Mouse (Mus musculus) brain, embryonic 14.5 days (tissue): ENCODE measurements at regions not wholly inside any gene's neighbourhood (a gene's known extent, or its start where the extent isn't known, plus 50 kb on each side); places are given as distances from the start of the nearest gene placed in this dataset.

Experiments used
- CTCF ChIP-seq: fragments of 200-500 bp; IDR thresholded peaks from 2 replicates; pipeline ENCODE4 v1.5.1; 2012; ENCODE audit warnings: inconsistent platforms, mild to moderate bottlenecking, moderate library complexity, borderline replicate concordance; ENCODE audit not compliant: insufficient read depth, insufficient read length; ENCODE audit errors: extremely low read depth
- POLR2A ChIP-seq: fragments of 200-500 bp; IDR thresholded peaks from 2 replicates; pipeline ENCODE4 v1.6.1; 2012; ENCODE audit warnings: mild to moderate bottlenecking, inconsistent platforms, borderline replicate concordance; ENCODE audit not compliant: poor library complexity, insufficient read depth, insufficient read length, severe bottlenecking; ENCODE audit errors: extremely low read depth

- TF ChIP-seq POLR2A (no peak), CTCF (no peak)
These were observed 329.7 kb upstream of the Chrm2 start for GRCm38 (mm10) chr6:36058206-36058605.
